Mouse (Mus musculus): ENCODE data around the gene Haus7. TPM values are rescaled to one million over a fixed set of nuclear protein-coding genes. Genes with fewer than 3 reads are reported as not detected.
"Not testable (repeated sequence)": the region's sequence is repeated elsewhere in the genome, so short reads cannot be mapped to it uniquely, and the experiment has no call there.

Gene Haus7
- polyA plus RNA-seq, 1 experiment from 2014 or later, result 81.4 TPM

DNA sequence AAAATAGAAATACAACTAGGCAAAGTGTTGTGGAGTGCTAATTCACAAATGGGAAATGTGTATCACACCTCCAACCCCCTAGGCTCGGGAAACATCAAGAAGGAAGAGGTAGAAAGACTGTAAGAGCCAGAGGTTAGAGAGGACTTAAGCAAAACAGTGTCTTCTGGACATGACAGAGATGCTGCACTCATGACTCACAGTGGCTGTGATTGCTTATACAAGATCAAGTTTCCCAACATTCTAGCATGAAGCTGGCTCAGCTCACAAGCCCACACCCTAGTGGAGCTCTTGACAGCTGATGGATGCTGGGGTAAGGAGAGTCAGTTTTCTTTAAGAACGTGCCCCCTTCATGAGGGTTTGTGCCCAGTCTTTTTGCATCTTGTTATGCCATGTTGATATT lies 17.4 kb downstream of the Haus7 start:
- Histone ChIP-seq H3K9me3 (ENCODE audit: control insufficient read depth, low read length) (no peaks in the 10 kb centered on the region), H3K4me2 (ENCODE audit: low read depth) (no peak overlapping the region), H3K27me3 (ENCODE audit: control insufficient read depth, insufficient read depth, low read length) (no peaks in the 10 kb centered on the region), H3K4me1 (ENCODE audit: control insufficient read depth, insufficient read depth, low read length) (no peaks in the 10 kb centered on the region), H3K4me3 (ENCODE audit: low read depth, low read length) (no peak overlapping the region), H3K9ac (ENCODE audit: low read length) (no peak overlapping the region), H3K27ac (ENCODE audit: low read depth, low read length) (no peak overlapping the region), H3K36me3 (ENCODE audit: control insufficient read depth, insufficient read depth, low read length) (no peaks in the 10 kb centered on the region)
- no peak for ATAC-seq (ENCODE audit: insufficient read depth, low FRiP score, low TSS enrichment)
- 74% methylated on average over 2 of the region's 2 CpGs for WGBS
- DNase-seq (ENCODE audit: low spot score), result no peak

DNA sequence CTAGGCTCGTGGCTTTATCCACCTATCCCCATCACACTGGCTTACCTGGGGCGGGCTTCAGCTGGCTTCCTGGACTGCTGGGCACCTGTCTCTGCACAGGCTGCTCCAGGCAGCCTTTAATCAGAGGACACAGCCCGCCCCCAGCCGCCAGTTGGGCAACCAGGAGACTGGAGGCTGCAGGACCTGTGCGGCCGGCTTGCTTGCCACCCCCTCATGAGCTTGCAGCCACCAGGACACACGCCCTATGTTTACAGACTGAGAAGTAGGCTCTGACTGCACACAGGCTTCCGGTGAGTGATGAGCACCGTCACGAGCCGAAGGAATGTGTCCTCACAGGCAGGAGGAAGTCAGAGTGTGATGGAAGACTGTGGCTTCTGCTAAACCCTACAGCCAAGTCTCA lies 23.6 kb downstream of the Haus7 start, which contains the start of gene Trex2:
TSS of gene Trex2 (minus strand) at position 93 of the 400 bp plus-strand sequence.
- no peak within 1 kb of the TSS for H3K27ac ChIP-seq (ENCODE audit: low read depth, low read length)
- H3K4me3 ChIP-seq (ENCODE audit: low read depth, low read length), result no peak within 1 kb of the TSS
- no peak for DNase-seq (ENCODE audit: low spot score)
- H3K9ac ChIP-seq (ENCODE audit: low read length), result no peak within 1 kb of the TSS
- no peaks in the 10 kb centered on the region for H3K27me3 ChIP-seq (ENCODE audit: control insufficient read depth, insufficient read depth, low read length)
- no peak within 1 kb of the TSS for H3K4me2 ChIP-seq (ENCODE audit: low read depth)
- no peak for ATAC-seq (ENCODE audit: insufficient read depth, low FRiP score, low TSS enrichment)
- no peaks in the 10 kb centered on the region for H3K36me3 ChIP-seq (ENCODE audit: control insufficient read depth, insufficient read depth, low read length)
- WGBS, result 85% methylated on average over 11 of the region's 11 CpGs
- H3K9me3 ChIP-seq (ENCODE audit: control insufficient read depth, low read length), result no peaks in the 10 kb centered on the region
- no peaks in the 10 kb centered on the region for H3K4me1 ChIP-seq (ENCODE audit: control insufficient read depth, insufficient read depth, low read length)

DNA sequence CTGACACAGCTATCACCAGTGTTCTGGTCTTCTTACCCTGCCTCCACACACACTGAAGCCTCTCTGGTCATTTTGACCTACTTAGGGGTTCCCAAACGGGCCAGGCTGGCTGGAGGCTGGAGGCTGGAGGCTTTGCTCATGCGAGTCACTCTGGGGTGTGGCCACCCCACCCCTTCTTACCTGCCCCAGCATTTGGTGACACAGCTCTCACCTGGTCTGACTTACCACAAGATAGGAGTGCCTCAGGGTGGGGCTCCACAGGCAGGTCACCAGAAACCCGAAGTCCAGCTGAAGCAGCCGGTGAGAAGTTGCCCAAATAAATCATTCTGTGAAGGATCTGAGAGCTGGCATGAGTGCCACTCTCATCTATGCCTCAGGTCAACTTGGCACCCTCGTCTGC lies 26.0 kb downstream of the Haus7 start:
- 76% methylated on average over 5 of the region's 5 CpGs for WGBS

DNA sequence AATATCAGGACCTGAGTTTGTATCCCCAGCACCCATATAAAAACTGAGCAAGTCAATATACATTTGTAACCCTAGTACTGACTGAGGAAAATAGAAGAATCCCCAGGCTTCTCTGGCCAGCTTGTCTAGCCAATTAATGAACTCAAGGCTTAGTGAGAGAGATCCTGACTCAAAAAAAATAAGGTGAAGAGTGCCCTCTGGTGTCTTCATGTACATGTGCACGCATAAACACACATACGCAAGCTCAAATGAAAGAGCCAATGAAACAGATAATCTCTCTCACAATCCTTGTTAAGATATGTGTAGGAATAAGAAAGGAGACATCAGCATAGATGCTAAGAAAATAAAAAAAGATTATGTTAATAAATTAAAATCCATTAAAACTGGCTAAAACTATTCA lies 28.8 kb downstream of the Haus7 start:
- DNase-seq (ENCODE audit: low spot score), result no peak
- WGBS, result 79% methylated on average over 2 of the region's 2 CpGs
- Histone ChIP-seq H3K27ac (ENCODE audit: low read depth, low read length) (no peak overlapping the region), H3K4me2 (ENCODE audit: low read depth) (no peak overlapping the region), H3K27me3 (ENCODE audit: control insufficient read depth, insufficient read depth, low read length) (no peaks in the 10 kb centered on the region), H3K4me3 (ENCODE audit: low read depth, low read length) (no peak overlapping the region), H3K9me3 (ENCODE audit: control insufficient read depth, low read length) (no peaks in the 10 kb centered on the region), H3K36me3 (ENCODE audit: control insufficient read depth, insufficient read depth, low read length) (no peaks in the 10 kb centered on the region), H3K4me1 (ENCODE audit: control insufficient read depth, insufficient read depth, low read length) (no peaks in the 10 kb centered on the region), H3K9ac (ENCODE audit: low read length) (no peak overlapping the region)
- no peak for ATAC-seq (ENCODE audit: insufficient read depth, low FRiP score, low TSS enrichment)

More for the DNA sequence above, 26.0 kb downstream of the Haus7 start:
- no peak for ATAC-seq (ENCODE audit: insufficient read depth, low FRiP score, low TSS enrichment)
- no peak overlapping the region for H3K9ac ChIP-seq (ENCODE audit: low read length)
- no peaks in the 10 kb centered on the region for H3K4me1 ChIP-seq (ENCODE audit: control insufficient read depth, insufficient read depth, low read length)
- DNase-seq (ENCODE audit: low spot score), result no peak
- H3K27me3 ChIP-seq (ENCODE audit: control insufficient read depth, insufficient read depth, low read length), result no peaks in the 10 kb centered on the region
- no peak overlapping the region for H3K27ac ChIP-seq (ENCODE audit: low read depth, low read length)
- H3K9me3 ChIP-seq (ENCODE audit: control insufficient read depth, low read length), result no peaks in the 10 kb centered on the region
- no peak overlapping the region for H3K4me2 ChIP-seq (ENCODE audit: low read depth)
- H3K36me3 ChIP-seq (ENCODE audit: control insufficient read depth, insufficient read depth, low read length), result no peaks in the 10 kb centered on the region
- H3K4me3 ChIP-seq (ENCODE audit: low read depth, low read length), result no peak overlapping the region

DNA sequence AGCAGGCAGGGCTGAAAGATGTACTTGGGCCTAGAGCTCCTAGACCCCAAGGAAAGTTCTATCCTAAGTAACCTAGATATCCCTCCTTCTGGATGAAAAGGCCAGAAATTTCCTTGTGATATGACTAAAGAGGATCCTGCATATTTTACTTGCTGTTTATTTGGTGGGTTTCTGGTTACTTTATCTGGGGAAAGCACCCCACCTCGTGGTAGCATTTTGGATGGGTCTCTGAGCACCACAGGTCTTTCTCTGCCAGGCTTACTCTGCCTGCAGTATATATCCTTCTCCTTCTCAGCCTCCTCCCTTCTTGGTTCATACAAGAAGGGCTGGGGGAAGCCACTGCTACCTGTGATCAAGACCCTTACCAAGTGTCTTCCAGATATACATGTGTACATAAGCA lies 46.1 kb downstream of the Haus7 start:
- no peak overlapping the region for H3K27ac ChIP-seq (ENCODE audit: low read depth, low read length)
- no peak overlapping the region for H3K9ac ChIP-seq (ENCODE audit: low read length)
- no peaks in the 10 kb centered on the region for H3K9me3 ChIP-seq (ENCODE audit: control insufficient read depth, low read length)
- no peaks in the 10 kb centered on the region for H3K4me1 ChIP-seq (ENCODE audit: control insufficient read depth, insufficient read depth, low read length)
- WGBS, result 40% methylated on average over 1 of the region's 1 CpGs
- no peaks in the 10 kb centered on the region for H3K27me3 ChIP-seq (ENCODE audit: control insufficient read depth, insufficient read depth, low read length)
- ATAC-seq (ENCODE audit: insufficient read depth, low FRiP score, low TSS enrichment) (no peak), DNase-seq (ENCODE audit: low spot score) (no peak)
- H3K4me3 ChIP-seq (ENCODE audit: low read depth, low read length), result no peak overlapping the region
- no peaks in the 10 kb centered on the region for H3K36me3 ChIP-seq (ENCODE audit: control insufficient read depth, insufficient read depth, low read length)
- H3K4me2 ChIP-seq (ENCODE audit: low read depth), result no peak overlapping the region

DNA sequence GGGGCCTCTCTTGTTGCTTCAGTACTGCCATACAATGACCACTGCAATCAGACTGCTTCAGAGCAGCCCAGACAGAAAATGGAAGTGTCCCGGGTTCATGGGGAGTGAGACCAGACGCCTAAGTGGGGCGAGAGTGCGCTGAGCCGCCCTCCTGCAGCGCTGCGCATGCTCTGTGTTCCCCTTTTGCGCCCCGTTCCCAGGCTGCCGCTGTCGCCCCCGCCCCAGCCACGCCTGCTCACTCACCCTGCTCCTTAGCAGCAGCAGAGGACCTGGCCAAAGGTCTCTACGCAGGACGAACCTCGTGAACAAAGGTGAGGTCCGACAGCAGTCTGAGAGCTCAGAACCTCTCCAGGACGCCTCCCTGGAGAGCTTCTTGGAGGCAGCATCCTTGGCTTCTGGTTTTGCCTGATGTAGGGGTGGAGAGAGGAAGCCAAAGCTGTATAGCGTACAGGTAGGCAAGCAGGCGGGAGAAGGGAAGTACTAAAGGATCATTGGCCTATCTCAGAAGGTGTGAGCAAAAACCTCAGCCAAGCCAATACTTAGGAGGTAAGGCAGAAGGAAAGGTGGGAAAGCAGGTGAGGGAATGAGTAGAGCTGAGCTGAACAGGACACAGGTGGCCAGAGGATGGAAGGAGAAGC lies 47.8 kb downstream of the Haus7 start, which contains the start of gene Zfp92:
TSS of gene Zfp92 (plus strand) at position 217 of the 638 bp plus-strand sequence.
- H3K9me3 ChIP-seq (ENCODE audit: control insufficient read depth, low read length), result no peaks in the 10 kb centered on the region
- 13% methylated on average over 19 of the region's 20 CpGs for WGBS
- H3K4me3 ChIP-seq (ENCODE audit: low read depth, low read length), result peak within 1 kb of the TSS; percentile 8; the same call in 1 of the 2 replicates
- no peaks in the 10 kb centered on the region for H3K27me3 ChIP-seq (ENCODE audit: control insufficient read depth, insufficient read depth, low read length)
- peak within 1 kb of the TSS; percentile 39 for H3K4me2 ChIP-seq (ENCODE audit: low read depth)
- no peaks in the 10 kb centered on the region for H3K36me3 ChIP-seq (ENCODE audit: control insufficient read depth, insufficient read depth, low read length)
- H3K4me1 ChIP-seq (ENCODE audit: control insufficient read depth, insufficient read depth, low read length), result no peaks in the 10 kb centered on the region
- no peak within 1 kb of the TSS for H3K9ac ChIP-seq (ENCODE audit: low read length)
- no peak within 1 kb of the TSS for H3K27ac ChIP-seq (ENCODE audit: low read depth, low read length)
- DNase-seq (ENCODE audit: low spot score), result peak; percentile 13
- ATAC-seq (ENCODE audit: insufficient read depth, low FRiP score, low TSS enrichment), result no peak

DNA sequence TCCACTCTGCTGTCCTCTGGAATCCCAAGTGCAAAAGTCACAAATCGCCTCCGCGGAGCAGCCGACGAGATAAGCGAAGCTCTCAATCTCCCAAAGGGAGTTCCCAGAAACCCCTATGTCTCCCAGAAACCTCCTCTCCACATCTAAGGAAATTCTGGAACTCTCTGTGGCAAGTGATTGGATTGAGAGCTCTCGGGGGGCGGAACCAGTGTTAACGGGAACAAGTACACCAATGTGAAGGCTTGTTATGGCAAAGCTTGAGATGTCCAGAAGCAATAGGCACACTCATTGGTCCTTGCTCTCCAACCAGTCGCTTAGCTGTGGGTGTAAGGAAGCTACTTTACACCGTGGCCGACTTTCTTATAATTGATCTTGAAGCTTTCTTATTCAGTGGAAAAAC lies 57.2 kb downstream of the Haus7 start:
- H3K9me3 ChIP-seq (ENCODE audit: control insufficient read depth, low read length), result no peaks in the 10 kb centered on the region
- H3K27me3 ChIP-seq (ENCODE audit: control insufficient read depth, insufficient read depth, low read length), result no peaks in the 10 kb centered on the region
- H3K4me1 ChIP-seq (ENCODE audit: control insufficient read depth, insufficient read depth, low read length), result no peaks in the 10 kb centered on the region
- H3K4me2 ChIP-seq (ENCODE audit: low read depth), result no peak overlapping the region
- H3K36me3 ChIP-seq (ENCODE audit: control insufficient read depth, insufficient read depth, low read length), result no peaks in the 10 kb centered on the region
- WGBS, result 93% methylated on average over 12 of the region's 12 CpGs
- H3K9ac ChIP-seq (ENCODE audit: low read length), result no peak overlapping the region
- H3K4me3 ChIP-seq (ENCODE audit: low read depth, low read length), result no peak overlapping the region
- DNase-seq (ENCODE audit: low spot score) (no peak), ATAC-seq (ENCODE audit: insufficient read depth, low FRiP score, low TSS enrichment) (no peak)
- H3K27ac ChIP-seq (ENCODE audit: low read depth, low read length), result no peak overlapping the region

DNA sequence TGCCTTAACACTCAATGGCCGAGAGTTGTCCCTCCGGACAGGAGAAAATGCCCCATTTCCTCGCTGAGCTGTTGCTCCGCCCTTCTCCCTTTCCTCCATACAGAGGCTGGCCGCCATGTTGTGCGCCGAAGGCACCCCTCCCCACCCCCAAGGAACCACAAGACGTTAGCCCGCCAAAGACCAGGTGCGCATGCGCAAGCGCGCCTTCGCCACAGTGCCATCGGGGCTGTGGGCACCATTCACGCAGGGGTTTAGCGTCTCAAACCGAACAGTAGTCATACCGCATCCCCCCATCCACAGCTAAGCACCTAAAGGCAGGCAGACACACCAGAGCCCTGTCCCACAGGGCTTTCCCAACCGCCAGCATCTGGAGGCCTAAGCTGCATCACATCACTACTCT lies 57.9 kb downstream of the Haus7 start:
- Histone ChIP-seq H3K9ac (ENCODE audit: low read length) (no peak overlapping the region), H3K36me3 (ENCODE audit: control insufficient read depth, insufficient read depth, low read length) (no peaks in the 10 kb centered on the region), H3K4me3 (ENCODE audit: low read depth, low read length) (no peak overlapping the region), H3K4me1 (ENCODE audit: control insufficient read depth, insufficient read depth, low read length) (no peaks in the 10 kb centered on the region), H3K4me2 (ENCODE audit: low read depth) (no peak overlapping the region), H3K9me3 (ENCODE audit: control insufficient read depth, low read length) (no peaks in the 10 kb centered on the region), H3K27ac (ENCODE audit: low read depth, low read length) (no peak overlapping the region), H3K27me3 (ENCODE audit: control insufficient read depth, insufficient read depth, low read length) (no peaks in the 10 kb centered on the region)
- DNase-seq (ENCODE audit: low spot score), result no peak
- ATAC-seq (ENCODE audit: insufficient read depth, low FRiP score, low TSS enrichment), result no peak
- 87% methylated on average over 20 of the region's 20 CpGs for WGBS

DNA sequence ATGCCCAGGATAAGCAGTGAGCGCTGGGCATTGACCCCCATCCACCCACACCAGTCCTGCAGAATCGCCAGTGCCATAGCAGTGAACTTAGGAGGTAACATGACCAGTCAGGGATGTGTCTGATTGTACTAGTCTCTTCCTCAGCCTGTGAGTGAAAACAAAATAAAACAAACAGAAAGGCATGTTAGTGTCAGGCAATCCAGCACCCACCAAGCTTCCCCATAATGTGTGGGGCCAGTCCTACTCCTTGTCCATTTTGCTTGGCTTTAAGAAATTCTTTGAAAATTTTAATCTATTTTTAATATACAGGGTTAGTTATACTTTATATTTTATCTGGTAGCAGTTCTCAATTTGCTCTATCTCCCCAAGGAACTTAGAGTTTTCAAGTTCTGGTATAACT lies 60.2 kb downstream of the Haus7 start, which contains the start of gene Gm18336:
TSS of gene Gm18336 (minus strand) at position 101 of the 400 bp plus-strand sequence.
- not testable (repeated sequence) for H3K9me3 ChIP-seq (ENCODE audit: control insufficient read depth, low read length); H3K4me1 ChIP-seq (ENCODE audit: control insufficient read depth, insufficient read depth, low read length); ATAC-seq (ENCODE audit: insufficient read depth, low FRiP score, low TSS enrichment); H3K36me3 ChIP-seq (ENCODE audit: control insufficient read depth, insufficient read depth, low read length); H3K4me3 ChIP-seq (ENCODE audit: low read depth, low read length); DNase-seq (ENCODE audit: low spot score); H3K27ac ChIP-seq (ENCODE audit: low read depth, low read length); H3K27me3 ChIP-seq (ENCODE audit: control insufficient read depth, insufficient read depth, low read length); H3K9ac ChIP-seq (ENCODE audit: low read length); H3K4me2 ChIP-seq (ENCODE audit: low read depth)
- WGBS, result 81% methylated on average over 2 of the region's 2 CpGs
